Mouse (Mus musculus) erythroblast, adult 5-6 weeks (primary cell): Measurements from ENCODE around the gene Myh7b. TPM values are rescaled to one million over a fixed set of nuclear protein-coding genes. Genes with fewer than 3 reads are reported as not detected.
A peak's percentile ranks its signal among the peaks of the same experiment; 100 is the strongest.

Experiments
- ATAC-seq: replicated peaks from 2 replicates; pipeline ENCODE4 v1.8.0; 2016; ENCODE audit warnings: moderate number of reproducible peaks, mild to moderate bottlenecking, moderate TSS enrichment, inconsistent platforms; ENCODE audit not compliant: poor library complexity, low FRiP score, severe bottlenecking
- total RNA-seq, 2 experiments: library from RNA; stranded (forward) in 1 of 2; stranded (reverse) in 1 of 2; fragments of 150-400 nt in 1 of 2; fragments of 200-764, 138-1000 nt in 1 of 2; gene quantifications; 2 replicates each; pipeline versions ENCODE4 v1.2.3 to v1.2.4; 2015 to 2017; ENCODE audit warnings: low replicate concordance in 2 of 2

Gene Myh7b
- total RNA-seq (2015; ENCODE audit: low replicate concordance) = not detected in 2 replicates
- 0.14 TPM in 1 of 2 replicates, not detected in the other for total RNA-seq (2017; ENCODE audit: low replicate concordance)

DNA sequence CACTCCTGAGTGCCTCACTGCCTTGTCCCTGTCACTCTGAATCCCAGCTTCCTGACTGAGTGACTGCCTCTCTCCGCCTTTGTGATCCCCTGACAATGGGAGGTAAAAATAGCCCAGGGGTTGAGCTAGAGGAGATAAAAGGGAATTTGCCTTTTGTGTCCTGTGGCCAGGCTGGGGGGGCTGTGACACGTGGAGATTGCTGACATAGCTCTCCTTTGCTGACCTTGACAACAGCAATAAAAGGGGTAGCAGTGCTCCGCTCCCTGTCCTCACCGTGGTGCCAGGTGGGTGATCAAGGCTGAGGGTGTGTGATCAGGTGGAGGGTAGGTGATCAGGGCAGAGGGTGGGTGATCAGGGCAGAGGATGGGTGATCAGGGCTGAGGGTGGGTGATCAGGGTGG lies at the start of gene Myh7b:
Myh7b (plus strand) TSS at position 235 of the 400 bp plus-strand sequence.
- ATAC-seq = no peak

DNA sequence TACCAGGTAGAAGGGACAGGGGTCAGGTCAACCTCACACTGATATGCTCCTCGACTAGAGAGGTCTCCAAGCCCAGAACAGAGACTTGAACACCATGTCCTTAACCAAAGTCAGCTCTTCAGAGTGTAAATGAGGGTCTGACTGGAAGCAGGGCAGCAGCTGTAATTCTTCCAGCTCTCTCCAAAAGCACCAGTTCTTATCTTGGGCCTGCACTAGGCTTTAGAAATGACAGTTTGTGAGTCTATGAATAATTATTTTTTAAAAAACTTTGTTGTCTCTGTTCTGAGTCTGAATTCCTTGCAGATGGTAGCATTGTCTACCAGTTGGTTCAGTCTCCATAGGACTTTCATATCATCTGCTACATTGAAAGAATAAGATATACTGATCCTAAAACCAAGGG lies 48.8 kb upstream of the Myh7b start:
- no peak for ATAC-seq

DNA sequence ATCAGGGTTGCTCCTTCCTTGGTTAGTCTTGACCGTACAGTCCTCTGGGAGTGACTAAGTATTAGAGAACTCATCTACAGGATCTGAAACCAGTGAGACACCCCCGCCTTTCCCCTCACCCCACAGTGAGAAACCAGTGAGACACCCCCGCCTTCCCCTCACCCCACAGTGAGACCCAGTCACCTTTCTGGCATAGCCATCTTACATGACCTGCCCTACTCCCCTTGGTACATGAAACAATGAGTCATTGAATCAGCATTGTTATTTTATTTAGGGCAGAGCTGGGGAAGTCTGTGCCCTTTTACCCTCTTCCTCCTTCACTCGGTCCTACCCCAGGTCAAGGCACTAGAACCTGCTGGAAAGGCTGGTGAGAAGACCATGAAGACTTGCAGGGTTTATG lies 48.1 kb upstream of the Myh7b start:
- no peak for ATAC-seq

DNA sequence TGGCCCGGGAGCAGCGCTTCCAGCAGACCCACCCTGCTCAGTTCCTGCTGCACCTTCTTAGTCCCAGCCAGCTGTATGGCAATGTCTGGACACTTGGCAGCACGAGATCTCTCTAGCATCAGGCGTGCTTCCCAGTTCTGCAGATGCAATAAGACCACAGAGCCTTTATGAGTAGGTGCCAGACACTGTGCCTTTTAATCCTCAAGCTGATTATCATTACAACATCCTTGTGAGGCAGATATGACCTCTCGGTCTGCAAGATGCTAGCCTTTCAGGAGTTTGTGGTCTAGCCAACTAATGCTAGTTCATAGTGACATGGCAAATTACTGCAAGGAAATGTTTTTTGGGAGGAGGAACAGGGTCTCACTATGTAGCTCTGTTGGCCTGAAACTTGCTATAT lies 43.3 kb upstream of the Myh7b start:
- ATAC-seq = no peak

DNA sequence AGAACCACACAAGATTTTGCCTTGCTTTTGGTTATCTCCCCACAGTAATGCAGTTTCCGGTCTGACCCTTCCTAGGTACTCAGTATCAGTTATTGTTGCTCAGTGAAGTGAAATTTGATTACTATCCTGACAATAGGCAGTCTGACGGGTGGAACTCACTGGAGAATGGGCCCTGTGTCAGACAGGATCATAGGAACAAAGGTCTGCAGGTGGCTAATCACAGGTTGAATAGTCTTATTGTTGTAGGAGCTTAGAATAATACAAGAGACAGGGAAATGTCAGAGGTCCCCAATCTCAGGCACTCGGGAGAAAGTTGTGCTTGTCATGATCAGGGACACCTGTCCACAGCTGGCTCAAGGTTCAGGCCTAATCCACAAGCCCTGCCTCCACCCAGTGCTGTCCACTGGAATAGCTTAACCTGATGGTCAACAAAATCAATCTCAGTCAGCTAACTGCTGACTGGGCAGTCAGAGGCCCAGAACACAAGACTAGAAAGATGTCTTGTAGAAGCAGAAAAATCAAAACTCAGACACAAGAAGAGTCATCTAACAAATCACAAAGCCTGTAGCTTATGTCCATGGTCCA lies 41.7 kb upstream of the Myh7b start:
- ATAC-seq = no peak

DNA sequence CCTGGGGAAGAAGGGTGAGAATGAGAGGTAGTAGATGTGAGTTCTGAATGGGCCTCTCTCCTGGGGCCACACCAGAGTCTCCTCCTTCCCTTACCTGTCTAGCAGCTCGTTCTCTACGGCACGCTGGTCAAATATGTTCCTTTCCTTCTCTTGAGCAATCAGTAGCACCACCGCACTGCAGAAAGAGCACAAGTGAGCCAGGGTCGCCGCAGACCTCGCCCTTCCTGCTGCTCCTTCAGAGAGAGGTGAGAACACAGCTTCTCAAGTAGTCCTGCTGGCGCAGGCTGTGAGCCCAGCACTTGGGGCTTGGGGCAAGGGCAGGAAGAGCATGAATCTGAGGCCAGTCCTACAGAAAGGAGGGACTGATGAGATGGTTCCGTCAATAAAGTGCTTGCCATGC lies 38.0 kb upstream of the Myh7b start:
- no peak for ATAC-seq

DNA sequence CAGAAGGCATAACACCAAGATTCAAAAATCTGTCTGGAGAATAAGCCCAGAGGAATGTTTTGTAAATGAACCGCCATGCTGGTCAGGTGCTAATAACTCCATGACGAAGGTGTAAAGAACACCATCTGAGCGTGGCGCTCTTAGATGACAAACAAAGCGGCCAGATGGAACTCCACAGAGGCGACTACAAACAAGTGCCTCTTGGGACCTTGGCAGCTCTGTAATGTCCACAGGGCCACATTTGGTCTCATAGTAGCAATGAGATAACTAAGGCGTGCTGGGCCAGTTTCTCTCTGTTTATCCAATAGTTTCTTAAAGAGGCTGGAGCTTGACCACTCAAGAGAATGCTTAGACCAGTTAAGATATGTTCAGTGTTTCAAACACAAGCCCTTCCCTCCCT lies 37.0 kb upstream of the Myh7b start:
- ATAC-seq = no peak

DNA sequence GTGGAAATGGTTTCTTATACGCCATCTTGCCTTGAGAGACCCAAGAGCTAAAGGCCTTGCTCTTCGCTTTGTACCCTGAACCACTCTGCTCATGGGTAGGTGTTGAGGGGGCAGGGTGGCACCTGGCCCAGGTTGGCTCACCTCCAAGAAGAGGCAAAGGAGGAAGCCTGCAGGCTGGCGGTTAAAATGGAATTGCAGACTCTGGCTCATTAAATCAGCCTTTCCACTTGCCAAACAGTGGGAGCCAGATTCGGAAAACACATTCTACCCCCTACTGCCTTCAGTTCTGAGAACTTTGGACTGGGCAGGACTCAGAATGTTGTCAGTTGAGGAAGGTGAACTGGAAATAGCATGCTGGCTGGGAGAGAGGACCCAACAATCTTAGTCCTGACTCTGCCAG lies 36.3 kb upstream of the Myh7b start:
- ATAC-seq = no peak

DNA sequence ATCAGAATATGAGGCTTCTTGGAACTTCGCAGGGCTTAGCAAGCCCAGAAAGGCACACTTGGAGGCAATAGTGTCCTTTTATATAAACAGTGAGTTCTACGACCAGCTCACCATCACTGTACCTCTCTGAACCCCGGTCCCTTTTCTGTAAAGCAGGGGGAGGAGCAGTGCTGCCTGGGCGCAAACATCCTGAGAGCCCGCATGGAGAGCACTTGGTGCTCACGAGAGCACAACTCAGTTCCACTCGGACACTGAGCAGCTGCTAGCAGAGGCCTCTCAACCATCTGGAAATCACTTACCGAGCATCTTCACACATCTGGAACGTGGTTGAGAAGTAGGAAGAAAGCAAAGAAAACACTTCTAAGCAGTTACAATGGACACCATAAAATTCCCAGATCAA lies 34.4 kb upstream of the Myh7b start:
- no peak for ATAC-seq

DNA sequence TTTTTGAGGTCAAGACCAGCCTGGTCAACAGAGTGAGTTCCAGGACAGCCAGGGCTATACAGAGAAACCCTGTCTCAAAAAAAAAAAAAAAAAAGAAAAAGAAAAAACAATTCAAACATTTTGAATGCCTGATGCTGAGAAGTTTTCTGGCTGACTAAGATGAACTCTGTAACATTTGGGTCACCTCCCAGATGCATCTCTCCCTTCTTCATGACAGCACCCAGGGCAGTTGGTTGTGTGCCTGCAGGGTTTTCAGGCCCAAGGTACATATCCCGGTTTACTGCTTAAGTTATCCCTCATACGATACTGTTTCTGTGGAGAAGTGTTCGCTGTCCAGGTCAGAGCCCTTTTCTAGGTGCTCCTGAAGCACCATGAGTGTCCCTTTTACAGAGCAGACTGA lies 30.7 kb upstream of the Myh7b start:
- ATAC-seq = no peak

DNA sequence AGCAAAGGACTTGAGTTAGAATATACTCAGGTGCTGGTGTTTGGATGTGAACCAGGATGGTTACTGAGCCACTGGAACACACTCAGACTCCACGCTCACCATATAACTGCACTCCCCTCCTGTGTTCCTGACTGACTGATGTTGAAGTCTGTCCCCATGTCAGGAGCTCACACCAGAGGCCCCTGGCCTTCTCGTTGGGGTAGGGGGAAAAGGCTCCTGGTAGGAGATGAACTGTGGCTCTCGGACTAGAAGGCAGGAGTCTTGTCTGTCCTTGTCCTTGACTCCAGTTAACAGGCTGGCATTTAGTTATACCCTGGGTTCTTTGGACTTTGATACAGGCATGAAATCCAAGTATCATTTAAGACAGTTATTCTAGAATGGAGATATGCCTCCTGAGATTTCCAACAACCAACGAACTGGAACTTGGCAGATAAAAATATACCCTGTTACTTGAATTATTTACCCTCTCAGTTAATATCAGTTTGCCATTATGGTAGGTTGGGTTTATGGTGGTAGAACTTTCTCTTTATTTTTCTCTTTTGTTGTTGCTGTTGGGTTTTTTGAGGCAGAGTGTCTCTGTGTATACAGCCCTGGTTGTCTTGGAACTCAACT lies 28.5 kb upstream of the Myh7b start:
- no peak for ATAC-seq

DNA sequence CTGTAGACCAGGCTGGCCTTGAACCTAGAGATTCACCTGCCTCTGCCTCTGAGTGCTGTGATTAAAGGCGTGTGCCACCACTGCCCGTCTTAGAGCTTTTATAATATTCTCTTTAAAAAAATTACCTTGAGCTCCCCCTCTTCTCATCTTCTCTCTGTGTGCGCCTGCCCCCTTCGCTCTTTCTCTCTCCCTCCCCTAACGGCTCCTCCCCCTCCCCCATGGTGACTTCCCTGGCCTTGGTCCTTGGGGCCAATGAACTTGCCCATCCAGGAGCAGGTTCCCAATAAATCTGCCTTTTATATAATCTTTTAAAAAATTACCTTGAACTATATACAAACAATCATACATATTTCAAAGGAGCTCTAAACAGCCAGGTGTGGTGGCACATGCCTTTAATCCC lies 28.0 kb upstream of the Myh7b start:
- ATAC-seq = no peak

DNA sequence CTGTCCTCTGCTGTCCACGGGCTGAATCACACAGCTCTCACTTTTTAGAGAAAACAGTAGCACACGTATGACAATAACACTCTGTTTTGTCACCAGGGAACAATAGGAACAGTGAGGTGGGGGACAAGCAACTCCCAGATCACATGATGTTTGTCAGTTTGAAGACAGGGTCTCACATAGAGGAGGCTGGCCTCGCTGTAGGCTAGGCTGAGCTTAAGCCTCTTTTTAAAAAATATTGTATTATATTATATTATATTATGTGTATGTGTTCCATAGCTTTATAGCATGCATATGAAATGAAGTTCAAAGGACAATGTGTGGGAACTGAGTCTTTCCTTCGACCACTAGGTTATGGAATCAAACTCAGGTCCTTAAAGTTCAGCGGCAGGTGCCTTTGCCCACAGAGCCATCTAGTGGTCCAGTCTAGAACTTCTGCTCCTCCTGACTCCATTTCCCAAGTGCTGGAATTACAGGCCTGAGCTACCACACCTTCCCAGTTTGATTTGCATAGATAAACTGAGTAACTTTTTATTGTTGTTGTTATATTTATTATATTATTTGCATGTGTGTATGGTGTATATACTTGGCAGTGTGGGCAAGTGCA lies 27.0 kb upstream of the Myh7b start:
- peak; percentile 85 for ATAC-seq

DNA sequence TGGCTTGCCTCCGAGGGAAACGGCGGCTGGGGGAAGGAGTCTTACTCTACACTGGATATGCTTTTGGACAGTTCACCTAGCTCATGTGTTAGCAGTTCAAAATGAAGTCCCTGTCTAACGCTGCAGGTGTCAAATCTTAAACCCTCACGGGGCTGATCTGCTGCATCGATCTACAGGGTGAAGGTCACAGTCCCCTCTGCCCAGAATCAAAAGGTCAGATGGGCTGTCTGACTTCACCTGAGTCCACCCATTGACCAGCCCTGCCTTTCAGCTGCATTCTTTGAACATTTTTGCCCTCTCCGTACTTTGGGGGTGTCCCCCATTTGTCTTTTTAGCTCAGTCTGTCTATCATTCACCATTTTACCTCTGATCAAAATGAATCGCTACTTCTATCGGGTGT lies 25.9 kb upstream of the Myh7b start:
- ATAC-seq = no peak

DNA sequence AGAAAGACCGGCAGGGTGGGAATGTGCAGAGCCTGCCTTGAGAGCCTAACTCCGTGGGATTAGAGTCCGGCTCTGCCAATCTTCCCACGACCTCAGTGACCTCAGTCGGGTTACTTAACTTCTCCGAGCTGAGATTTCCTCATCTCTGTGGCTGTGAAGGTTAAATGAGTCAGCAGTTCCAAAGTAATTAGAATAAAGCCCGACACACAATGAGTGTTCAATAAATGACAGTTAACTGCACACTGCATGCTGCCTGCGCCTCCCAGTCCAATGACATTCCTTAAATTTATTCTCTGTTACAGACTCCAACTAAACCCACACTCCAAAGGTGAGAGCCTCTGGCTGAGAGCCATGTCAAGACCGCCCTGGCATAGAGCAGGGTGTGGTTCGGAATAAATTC lies 25.5 kb upstream of the Myh7b start:
- no peak for ATAC-seq

DNA sequence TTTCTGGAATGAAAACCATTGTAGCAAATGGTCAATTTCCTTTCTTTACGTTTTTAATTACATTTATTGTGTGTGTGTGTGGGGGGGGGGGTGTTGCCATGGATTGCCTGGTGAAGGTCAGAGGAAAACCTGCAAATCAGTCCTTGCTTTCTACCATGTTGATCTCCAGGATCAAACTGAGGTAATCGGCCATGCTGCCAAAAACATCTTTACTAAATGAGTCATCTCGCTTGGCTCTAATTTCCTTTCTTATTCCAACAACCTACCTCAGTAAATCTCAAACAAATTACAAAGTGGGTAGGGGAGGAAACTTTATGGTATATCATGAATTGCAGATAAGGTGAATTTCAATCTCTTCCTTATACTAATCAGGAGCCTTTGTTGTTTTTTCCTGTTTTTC lies 22.9 kb upstream of the Myh7b start:
- ATAC-seq = no peak

DNA sequence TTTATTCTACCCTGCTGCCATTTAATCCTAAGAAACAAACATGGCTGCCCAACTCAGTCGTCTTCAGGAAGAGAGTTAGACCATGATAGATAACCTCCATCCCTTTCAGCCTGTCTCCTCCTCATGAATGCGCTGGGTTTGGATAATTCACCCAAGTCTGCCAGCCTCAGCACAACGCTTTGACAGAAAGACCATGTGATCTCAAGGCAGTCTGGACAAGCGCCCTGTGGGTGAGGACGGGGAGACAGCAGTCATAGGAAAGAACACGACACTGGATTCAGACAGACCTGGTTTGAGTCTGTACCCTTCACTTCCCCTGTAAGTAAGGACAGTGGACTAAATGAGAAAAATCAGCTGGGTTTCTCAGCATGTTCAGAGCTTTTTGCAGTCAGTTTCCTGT lies 21.5 kb upstream of the Myh7b start:
- ATAC-seq = no peak

DNA sequence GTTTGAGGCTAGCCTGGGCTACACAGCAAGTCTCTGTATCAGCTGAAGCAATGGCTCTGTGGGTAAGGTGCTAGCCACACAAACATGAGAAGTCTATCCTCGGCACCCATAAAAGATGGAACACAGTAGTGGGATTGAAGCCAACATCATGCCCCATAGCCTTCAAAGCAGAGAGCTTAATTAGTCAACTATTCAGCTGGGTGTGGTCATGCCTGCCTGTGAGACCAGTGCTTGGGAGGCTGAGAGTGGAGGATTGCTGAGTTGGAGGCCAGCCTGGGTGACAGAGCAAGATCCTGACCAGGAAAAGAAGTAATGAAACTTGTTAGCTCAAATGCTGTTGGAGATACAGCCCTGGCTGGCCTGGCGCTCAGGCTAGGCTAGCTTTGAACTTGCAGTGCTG lies 20.1 kb upstream of the Myh7b start:
- ATAC-seq = no peak

DNA sequence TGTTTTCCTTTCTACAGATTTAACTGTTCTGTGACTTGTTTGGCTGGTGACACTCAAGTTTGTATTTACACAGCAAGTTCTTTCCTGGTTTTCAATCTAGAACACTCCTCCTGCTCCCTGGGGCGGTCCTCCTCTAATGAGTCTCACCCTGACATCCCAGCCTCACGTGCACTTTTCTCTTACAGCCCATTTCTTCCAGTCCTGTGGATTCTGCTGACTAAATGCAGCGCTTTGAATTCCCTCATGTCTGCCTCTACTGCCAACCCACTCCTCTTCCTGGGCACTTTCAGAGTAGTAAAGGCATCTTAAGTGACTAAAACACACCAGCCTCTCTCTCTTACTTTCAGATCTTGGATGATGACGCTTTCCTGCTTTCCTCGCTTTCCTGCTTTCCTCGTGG lies 19.3 kb upstream of the Myh7b start:
- no peak for ATAC-seq

DNA sequence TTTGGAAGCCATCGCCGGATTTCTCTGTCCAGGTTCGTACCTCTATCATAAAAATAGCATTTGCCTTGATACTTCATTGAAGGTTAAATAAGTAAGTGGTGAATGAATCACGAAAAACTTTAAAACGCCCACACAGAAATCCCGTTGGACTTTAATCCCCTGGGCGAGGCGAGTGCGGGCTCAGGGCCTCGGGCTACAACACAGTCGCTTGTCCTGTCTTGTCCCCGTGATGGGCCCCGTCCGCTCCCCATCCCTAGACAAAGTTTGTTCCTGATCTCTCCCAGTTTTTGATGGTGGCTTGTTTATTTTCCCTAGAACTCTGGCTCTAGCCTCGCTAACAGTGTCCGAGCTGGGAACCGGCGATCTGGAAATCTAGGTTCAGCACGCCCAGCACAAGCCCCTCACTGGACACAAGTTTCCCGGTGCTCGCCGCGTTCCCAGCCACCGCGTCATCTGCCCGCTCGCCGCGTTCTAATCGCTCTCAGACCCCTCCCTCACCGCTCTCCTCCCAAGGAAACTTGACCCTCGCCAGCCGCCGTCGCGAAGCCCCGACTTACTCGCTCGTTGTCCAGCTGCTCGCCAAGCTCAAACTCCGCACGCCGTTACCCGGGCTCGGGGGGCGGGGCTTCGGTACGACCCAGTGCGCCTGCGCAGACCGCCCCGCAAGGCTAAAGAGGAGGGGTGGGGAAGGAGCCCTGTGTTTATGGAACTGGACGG lies 18.7 kb upstream of the Myh7b start, which contains the start of gene Gss:
Gss (minus strand) TSS at position 674 of the 717 bp plus-strand sequence.
- ATAC-seq = peak; percentile 90

DNA sequence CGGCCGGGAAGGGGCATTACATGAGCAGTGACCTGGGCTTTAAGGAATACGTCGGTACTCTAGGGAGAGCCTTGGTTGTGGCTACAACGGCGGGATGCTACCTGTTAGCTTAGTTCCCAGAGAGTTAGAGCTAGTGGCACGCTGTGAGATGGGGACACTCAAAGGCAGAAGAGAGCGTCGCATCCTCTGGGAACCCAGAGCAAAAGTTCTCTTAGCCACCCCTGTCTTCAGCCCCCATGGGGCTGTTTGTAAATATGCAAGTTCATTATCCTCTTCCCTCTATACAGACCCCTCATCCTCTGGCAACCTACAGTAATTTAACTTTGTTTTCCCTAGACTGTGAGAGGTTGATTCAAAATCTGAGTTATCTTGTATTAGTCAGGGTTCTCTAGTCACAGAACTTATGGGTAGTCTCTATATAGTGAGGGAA lies 18.1 kb upstream of the Myh7b start:
- peak; percentile 65 for ATAC-seq
